In genomic region chr2:130532201-130532600, GRCm38 (mm10) we compare ENCODE assay signal across 29 mouse cellular contexts. TPM values are rescaled to one million over a fixed set of nuclear protein-coding genes. Genes with fewer than 3 reads are reported as not detected.
DNase-seq lines count a peak whose midpoint lies in the region; TF ChIP-seq lines count a peak whose summit lies in the region.
"Had no signal": no experiment of that assay in that cellular context is flagged by ENCODE, and none has a peak within 500 bp of the region (broad histone marks: within the 10 kb centered on the region; RNA-seq: fewer than 3 reads in every experiment).

No protein-coding gene starts in this region.

- H3K4me3 ChIP-seq in thymus, adult 2 months (ENCODE audit: control insufficient read depth, insufficient read depth, low read length) = no peak overlapping the region
- H3K4me3 ChIP-seq: embryonic facial prominence, embryonic 12.5 days; embryonic facial prominence, embryonic 15.5 days; heart, embryonic 12.5 days; heart, embryonic 15.5 days; hindbrain, embryonic 10.5 days; hindbrain, embryonic 13.5 days had no signal

- no peaks in the 10 kb centered on the region for H3K27me3 ChIP-seq in thymus, adult 2 months (ENCODE audit: control insufficient read depth, insufficient read depth, low read length)
- H3K27me3 ChIP-seq: CH12.LX; embryonic facial prominence, embryonic 12.5 days; embryonic facial prominence, embryonic 15.5 days; heart, embryonic 12.5 days; heart, embryonic 15.5 days; hindbrain, embryonic 13.5 days; Patski had no signal

- H3K27ac ChIP-seq in thymus, adult 2 months (ENCODE audit: control insufficient read depth, insufficient read depth, low read length) = peak overlapping the region; percentile 100
- H3K27ac ChIP-seq: embryonic facial prominence, embryonic 12.5 days; embryonic facial prominence, embryonic 15.5 days; heart, embryonic 15.5 days; hindbrain, embryonic 10.5 days; hindbrain, embryonic 13.5 days had no signal

- 45% methylated on average over 2 of the region's 2 CpGs for WGBS in thymus, adult 2 months

- no peak for TF ChIP-seq CTCF in thymus, adult 2 months (IDR thresholded peaks at IDR 0.05; ENCODE audit: borderline replicate concordance, control insufficient read depth, extremely low read depth, insufficient read depth, low read length, poor library complexity)

- peak; percentile 6 for DNase-seq in CD4-positive helper T cell, adult 2 months (ENCODE audit: low read depth, low spot score)
- DNase-seq in thymus, adult 2 months = peak; percentile 40
- peak; percentile 52 for DNase-seq in thymus, postnatal 14 days
- no peak for DNase-seq in spleen, adult 12 weeks (ENCODE audit: low spot score)
- no peak for DNase-seq in kidney, postnatal 10 days
- DNase-seq in embryo, embryonic 10 days (ENCODE audit: low spot score) = no peak
- DNase-seq: adrenal gland, postnatal 10 days; adrenal gland, postnatal 36 days; cerebellum, adult 18-20 months; cerebellum, adult 9-10 months; cerebellum, postnatal 14 days; forebrain, postnatal 0 days; gastrocnemius, postnatal 25 days; heart, adult 18-20 months; heart, postnatal 10 days; heart, postnatal 36 days had no signal

- peaks cover 10% of the 10 kb centered on the region; the same call in 1 of the 2 replicates for H3K36me3 ChIP-seq in thymus, adult 2 months (ENCODE audit: control insufficient read depth, insufficient read depth, low read length)

- no peak for TF ChIP-seq POLR2A in thymus, adult 2 months (IDR thresholded peaks at IDR 0.05; ENCODE audit: control insufficient read depth, extremely low read depth, insufficient read depth, low read length, poor library complexity)

- H3K4me1 ChIP-seq in thymus, adult 2 months (replicated peaks; ENCODE audit: control insufficient read depth, insufficient read depth, low read length) = peaks cover 46% of the 10 kb centered on the region
- H3K4me1 ChIP-seq: embryonic facial prominence, embryonic 12.5 days; embryonic facial prominence, embryonic 15.5 days; hindbrain, embryonic 10.5 days; hindbrain, embryonic 13.5 days had no signal

RNA-seq across cellular contexts. Expression of gene Mrps26, which starts 31.3 kb away (rescaled TPM):
- polyA plus RNA-seq in thymus, adult 2 months (2012; rRNA removed) = 112 and 117 TPM in 2 replicates

RNA-seq across cellular contexts. Expression of gene Oxt, which starts 43.8 kb away (rescaled TPM):
- 2.3 and 3.9 TPM in 2 replicates for polyA plus RNA-seq in thymus, adult 2 months (2012; rRNA removed)
- polyA plus RNA-seq: embryonic facial prominence, embryonic 12.5 days; embryonic facial prominence, embryonic 15.5 days; forebrain, embryonic 11.5 days; forebrain, embryonic 14.5 days; G1E; gonadal fat pad, adult 2 months; heart, embryonic 12.5 days; heart, embryonic 15.5 days; hindbrain, embryonic 10.5 days; hindbrain, embryonic 13.5 days; Patski had no signal

RNA-seq across cellular contexts. Expression of gene Avp, which starts 50.2 kb away (rescaled TPM):
- 1.9 and 2.9 TPM in 2 replicates for polyA plus RNA-seq in thymus, adult 2 months (2012; rRNA removed)
- polyA plus RNA-seq: embryonic facial prominence, embryonic 12.5 days; embryonic facial prominence, embryonic 15.5 days; forebrain, embryonic 11.5 days; G1E; gonadal fat pad, adult 2 months; heart, embryonic 15.5 days; hindbrain, embryonic 10.5 days; hindbrain, embryonic 13.5 days; hindbrain, embryonic 16.5 days; Patski had no signal

Comparison
In these comparisons a context has a peak if more than half of its experiments do, and no peak if none do; other contexts are left out.
1. DNase-seq: peak in CD4-positive helper T cell, adult 2 months (single experiment), thymus, adult 2 months (single experiment) and thymus, postnatal 14 days (single experiment); none in spleen, adult 12 weeks (single experiment), kidney, postnatal 10 days (single experiment) and embryo, embryonic 10 days (single experiment).